Mouse (Mus musculus) bone marrow macrophage, adult 2 months (primary cell): ENCODE results near the gene Efcab1. TPM values are rescaled to one million over a fixed set of nuclear protein-coding genes. Genes with fewer than 3 reads are reported as not detected.
"Not testable (repeated sequence)": the region's sequence is repeated elsewhere in the genome, so short reads cannot be mapped to it uniquely, and the experiment has no call there.

ENCODE experiments used
- H3K27ac ChIP-seq: 2 replicates; pipeline ENCODE4 v1.5.1; 2012; ENCODE audit warnings: low read depth, low read length; ENCODE audit not compliant: insufficient read depth
- H3K4me1 ChIP-seq: 2 replicates; pipeline ENCODE4 v1.6.1; 2012; ENCODE audit warnings: low read length; ENCODE audit not compliant: control insufficient read depth, insufficient read depth
- H3K4me3 ChIP-seq: 2 replicates; pipeline ENCODE4 v1.5.1; 2012; ENCODE audit warnings: mild to moderate bottlenecking, low read length, moderate library complexity; ENCODE audit not compliant: insufficient read depth
- CTCF ChIP-seq: IDR thresholded peaks from 2 replicates; pipeline ENCODE4 v1.5.1; 2012; ENCODE audit warnings: low read depth, mild to moderate bottlenecking, low read length, moderate library complexity
- POLR2A ChIP-seq: IDR thresholded peaks from 2 replicates; pipeline ENCODE4 v1.6.1; 2012; ENCODE audit warnings: mild to moderate bottlenecking, low read depth, low read length, borderline replicate concordance
- polyA plus RNA-seq: library from polyadenylated mRNA; stranded (reverse); fragments of >200 nt; gene quantifications from 2 replicates; pipeline ENCODE4 v1.2.4, GENCODE M21; 2012; ENCODE audit not compliant: missing spikeins, insufficient read depth, insufficient read length

Efcab1 gene
- polyA plus RNA-seq, 1 experiment = not detected

DNA sequence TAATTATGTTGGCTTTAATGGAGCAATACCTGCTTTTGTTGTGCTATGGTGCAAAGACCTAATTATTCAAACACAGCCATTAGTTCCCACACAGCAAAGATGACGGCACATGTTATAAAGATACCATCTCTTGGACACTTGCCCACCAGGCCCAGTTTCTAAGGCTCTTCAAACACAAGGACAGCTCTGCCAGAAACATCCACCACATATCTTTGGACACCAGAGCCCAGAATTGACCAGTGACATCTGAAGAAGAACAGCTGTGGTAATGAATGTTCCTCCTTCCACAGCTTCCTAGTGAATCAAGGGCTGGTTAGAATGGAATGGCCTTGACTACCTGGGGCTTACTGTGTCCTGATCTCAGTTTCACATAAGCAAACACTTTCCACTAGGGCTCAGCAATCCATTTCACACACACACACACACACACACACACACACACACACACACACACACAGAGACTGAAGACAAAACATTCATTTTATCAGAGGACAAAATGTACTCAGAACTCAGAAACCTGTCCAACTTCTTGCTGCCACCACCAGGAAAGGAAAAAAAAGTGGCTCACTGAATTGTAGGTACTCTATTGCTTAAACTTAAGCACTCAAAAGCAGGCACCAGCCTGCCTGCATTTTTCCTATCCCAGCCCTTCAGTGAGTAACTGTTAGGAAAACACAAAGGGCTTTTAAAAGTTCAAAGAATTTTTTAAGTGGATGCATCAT lies 33.7 kb downstream of the Efcab1 start:
- Histone ChIP-seq H3K27ac (no peak overlapping the region), H3K4me3 (no peak overlapping the region), H3K4me1 (no peaks in the 10 kb centered on the region)
- no peak for TF ChIP-seq CTCF
- TF ChIP-seq POLR2A = no peak

DNA sequence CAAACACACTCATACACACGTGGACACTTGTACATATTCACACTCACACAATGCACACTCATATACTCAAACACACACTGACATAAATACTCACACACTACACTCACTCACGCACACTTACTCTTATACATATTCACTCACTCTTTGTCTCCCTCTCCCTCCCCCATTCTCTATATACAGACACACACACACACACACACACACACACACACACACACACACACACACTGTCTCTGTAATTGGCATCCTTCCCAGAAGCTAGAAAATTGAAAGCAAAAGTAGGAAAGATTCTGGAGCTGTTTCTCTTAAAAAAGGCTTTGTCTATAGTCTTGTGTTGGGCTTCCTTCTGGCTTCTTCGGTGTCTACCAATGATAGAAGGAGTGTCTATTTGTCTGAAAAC lies 34.5 kb downstream of the Efcab1 start:
- Histone ChIP-seq H3K4me1 (no peaks in the 10 kb centered on the region), H3K4me3 (no peak overlapping the region), H3K27ac (no peak overlapping the region)
- TF ChIP-seq POLR2A (no peak), CTCF (no peak)

DNA sequence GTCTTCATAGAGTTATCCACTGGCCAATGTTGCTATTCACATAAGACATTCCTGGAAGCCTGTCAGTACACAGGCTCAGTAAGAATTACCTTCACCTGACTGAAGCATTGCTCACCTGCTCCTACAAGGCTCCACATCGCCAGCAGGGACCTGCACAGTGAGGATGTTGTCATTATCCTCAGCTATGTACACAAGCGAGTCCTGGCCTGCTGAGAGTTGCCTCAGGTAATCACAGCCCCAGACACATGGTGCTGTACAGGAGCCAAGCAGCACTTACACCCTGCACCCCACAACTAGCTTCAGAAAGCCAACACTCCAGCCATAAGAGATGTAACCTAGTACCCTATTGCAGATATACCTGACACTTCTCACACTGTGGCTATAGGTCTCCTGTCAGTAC lies 37.1 kb downstream of the Efcab1 start:
- no peaks in the 10 kb centered on the region for H3K4me1 ChIP-seq
- TF ChIP-seq CTCF (no peak), POLR2A (no peak)
- no peak overlapping the region for H3K4me3 ChIP-seq
- no peak overlapping the region for H3K27ac ChIP-seq

DNA sequence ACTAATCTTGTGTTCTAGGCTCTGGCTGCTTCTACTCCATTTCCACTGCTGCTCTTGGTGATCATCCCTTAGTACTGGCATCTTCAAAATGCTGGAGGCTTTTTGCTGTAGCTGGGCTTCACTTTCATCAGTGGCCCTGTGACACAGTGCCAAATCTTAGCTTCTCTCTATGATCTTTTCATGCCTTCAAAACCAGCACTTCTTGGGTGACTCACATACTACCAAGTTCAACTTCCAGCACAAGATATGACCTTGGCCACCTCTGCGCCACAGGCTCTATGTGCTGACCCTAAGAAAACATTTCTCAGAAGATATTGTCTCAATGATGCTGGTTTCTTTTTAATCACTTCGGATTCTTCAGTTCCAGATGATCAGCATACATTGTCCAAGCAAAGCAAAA lies 41.2 kb downstream of the Efcab1 start:
- not testable (repeated sequence) for H3K4me1 ChIP-seq, H3K27ac ChIP-seq, H3K4me3 ChIP-seq

DNA sequence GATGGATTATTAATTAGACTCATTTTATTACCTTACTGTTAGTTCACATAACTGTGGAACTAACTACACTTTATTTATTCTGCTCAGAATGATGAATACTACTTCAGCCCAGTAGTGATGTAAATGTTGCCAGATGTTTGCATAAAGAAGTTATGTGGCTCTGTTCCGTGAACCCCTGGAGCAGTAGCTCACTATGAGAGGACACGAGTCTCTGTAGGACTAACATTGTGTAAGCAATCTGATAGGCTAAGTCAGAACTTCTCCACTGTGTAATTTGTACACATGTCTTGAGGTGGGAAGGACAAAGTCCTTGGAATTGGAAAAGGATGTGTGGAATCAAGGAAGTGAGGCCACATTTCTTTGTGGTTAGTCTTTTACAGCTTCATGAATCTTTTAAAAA lies 45.5 kb downstream of the Efcab1 start:
- H3K4me1 ChIP-seq = no peaks in the 10 kb centered on the region
- no peak overlapping the region for H3K4me3 ChIP-seq
- TF ChIP-seq POLR2A = no peak
- TF ChIP-seq CTCF = no peak
- no peak overlapping the region for H3K27ac ChIP-seq

DNA sequence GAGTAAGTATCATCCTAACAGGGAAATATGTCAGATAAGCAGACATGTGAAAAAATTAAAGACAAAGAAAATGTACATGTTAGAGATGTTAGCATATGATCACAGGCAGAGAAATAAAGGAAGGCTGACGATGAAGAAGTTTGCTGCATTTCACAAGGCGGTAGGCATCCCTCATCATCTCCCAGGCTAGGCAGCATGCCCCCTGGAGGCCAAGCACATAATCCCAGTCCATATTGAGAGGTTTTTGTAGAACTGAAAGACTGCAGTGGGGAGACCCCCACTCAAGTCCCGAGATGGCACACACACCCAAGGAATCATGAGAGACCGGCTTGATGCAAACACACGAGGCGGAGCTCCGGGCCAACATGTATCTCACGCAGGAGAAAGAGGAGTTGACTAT lies 53.3 kb downstream of the Efcab1 start:
- TF ChIP-seq POLR2A = no peak
- TF ChIP-seq CTCF = no peak
- Histone ChIP-seq H3K4me1 (no peaks in the 10 kb centered on the region), H3K4me3 (no peak overlapping the region), H3K27ac (no peak overlapping the region)

DNA sequence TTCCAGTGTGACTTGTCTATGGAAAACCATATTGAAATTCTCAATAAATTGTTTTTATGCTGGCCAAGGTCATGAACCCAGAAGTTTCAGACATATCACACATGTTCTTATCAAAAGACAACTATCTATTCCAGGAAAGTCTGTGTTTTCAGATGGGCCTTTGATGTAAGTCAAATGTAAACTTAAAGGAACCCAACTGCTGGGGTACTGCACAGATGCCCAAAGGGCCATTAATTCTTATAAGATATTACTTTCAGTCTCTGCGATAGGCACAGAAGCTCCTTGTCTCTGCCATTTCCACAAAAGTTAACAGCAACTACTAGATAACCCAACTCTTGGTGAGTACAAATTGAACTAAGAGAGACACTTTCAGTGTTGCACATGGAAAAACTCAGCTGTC lies 67.3 kb downstream of the Efcab1 start:
- TF ChIP-seq POLR2A (no peak), CTCF (no peak)
- no peak overlapping the region for H3K4me3 ChIP-seq
- H3K27ac ChIP-seq = no peak overlapping the region
- no peaks in the 10 kb centered on the region for H3K4me1 ChIP-seq

DNA sequence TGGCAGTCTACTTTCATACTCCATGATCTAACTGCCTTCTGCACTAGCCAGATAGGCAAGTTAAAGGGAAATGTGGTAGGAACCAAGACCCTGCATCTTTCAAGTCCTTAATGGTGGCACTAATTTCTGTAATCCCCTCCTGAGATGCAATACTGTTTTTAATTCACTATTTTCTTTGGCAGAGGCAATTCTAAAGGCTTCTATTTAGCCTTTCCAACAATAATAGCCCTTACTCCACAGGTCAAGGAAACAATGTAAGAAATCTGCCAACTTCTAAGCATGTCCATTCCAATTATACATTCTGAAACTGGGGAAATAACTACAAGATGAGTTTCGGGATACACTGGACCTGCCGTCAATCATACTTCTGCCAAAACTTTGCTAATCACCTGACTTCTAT lies 72.8 kb downstream of the Efcab1 start:
- Histone ChIP-seq H3K4me3 (no peak overlapping the region), H3K27ac (no peak overlapping the region), H3K4me1 (no peaks in the 10 kb centered on the region)
- TF ChIP-seq POLR2A = no peak
- TF ChIP-seq CTCF = no peak

DNA sequence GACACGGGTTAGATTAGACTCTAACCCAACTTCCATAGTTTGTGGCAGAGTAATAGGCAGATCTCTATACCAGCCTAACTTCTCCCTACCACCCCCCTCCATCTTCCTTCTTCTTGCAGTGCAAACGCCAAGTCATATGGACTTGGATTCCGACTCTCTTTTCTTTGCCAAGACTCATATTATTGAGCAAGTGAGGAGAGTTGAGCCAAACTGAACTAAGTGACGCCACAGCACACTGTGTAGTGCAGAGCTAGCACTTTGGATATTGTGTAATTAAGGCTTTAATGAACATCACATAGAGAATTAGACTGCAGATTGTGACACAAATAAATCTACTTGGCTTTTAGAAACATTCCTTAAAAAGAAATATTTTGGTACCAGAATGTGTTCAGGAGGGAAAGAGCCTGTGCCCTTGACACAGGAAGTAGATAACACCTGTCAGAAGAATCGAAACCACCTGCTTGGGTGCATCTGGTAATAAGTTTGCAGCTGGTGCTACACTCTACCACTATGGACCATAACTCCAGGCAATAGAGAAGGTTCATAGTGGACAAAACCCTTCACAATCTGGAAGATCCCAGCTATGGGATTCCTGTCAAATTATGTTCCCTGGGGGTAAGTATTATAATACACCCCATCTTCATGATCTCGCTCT lies 83.3 kb downstream of the Efcab1 start:
- no peaks in the 10 kb centered on the region for H3K4me1 ChIP-seq
- TF ChIP-seq CTCF = no peak
- TF ChIP-seq POLR2A = no peak
- no peak overlapping the region for H3K27ac ChIP-seq
- H3K4me3 ChIP-seq = no peak overlapping the region

DNA sequence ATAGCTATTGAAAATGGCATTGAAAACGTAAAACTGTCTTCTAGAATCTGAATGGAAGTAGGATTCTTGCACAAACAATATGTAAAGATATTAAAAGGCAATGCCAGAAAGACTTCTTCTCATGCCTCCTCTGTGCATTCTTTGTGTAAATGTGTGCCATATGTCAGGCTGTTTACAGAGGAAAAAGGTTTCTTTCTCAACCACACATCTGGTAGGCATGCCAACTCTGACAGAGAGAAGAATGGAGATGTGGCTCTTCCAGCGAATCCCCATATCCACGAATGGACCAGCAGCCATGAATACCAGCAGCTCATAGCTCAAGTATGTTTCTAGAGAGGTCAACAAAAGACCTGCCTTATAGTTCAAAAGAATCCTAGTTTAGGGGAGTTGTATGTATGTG lies 84.6 kb downstream of the Efcab1 start:
- no peak overlapping the region for H3K27ac ChIP-seq
- TF ChIP-seq CTCF (no peak), POLR2A (no peak)
- H3K4me3 ChIP-seq = no peak overlapping the region
- no peaks in the 10 kb centered on the region for H3K4me1 ChIP-seq
